Mouse (Mus musculus) small intestine, adult 2 months (tissue): ENCODE results near the gene Osgin1.

ENCODE experiments used
- CTCF ChIP-seq: fragments of 200-500 bp; IDR thresholded peaks from 2 replicates; pipeline ENCODE4 v1.5.1; 2012; ENCODE audit warnings: low read depth, mild to moderate bottlenecking, control low read depth, inconsistent platforms, low read length, moderate library complexity, mixed read lengths; ENCODE audit not compliant: insufficient replicate concordance, insufficient read length; ENCODE audit errors: extremely low read depth
- POLR2A ChIP-seq: fragments of 200-500 bp; IDR thresholded peaks from 2 replicates; pipeline ENCODE4 v1.6.1; 2012; ENCODE audit warnings: low read depth, mild to moderate bottlenecking, control low read depth, inconsistent platforms, low read length, moderate library complexity

DNA sequence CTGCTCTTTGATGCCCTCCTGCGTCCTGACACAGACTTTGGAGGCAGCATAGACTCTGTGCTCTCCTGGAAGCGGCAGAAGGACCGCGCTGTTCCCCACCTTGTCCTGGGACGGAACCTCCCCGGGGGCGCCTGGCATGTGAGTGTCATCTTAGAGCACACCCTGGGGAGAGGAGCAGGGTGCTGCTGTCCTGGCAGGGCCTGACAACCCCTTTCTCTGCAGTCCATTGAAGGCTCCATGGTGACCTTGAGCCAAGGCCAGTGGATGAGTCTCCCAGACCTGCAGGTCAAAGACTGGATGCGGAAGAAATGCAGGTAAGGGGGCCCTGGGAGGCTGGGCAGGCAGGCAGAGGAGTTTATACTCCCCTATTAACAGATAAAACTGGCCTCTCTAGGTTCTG is 9.0 kb downstream of the Osgin1 start:
- TF ChIP-seq CTCF (no peak), POLR2A (no peak)
